Mouse (Mus musculus) stomach, embryonic 14.5 days (tissue): Measurements from ENCODE around the gene Gm47995. TPM values are rescaled to one million over a fixed set of nuclear protein-coding genes. Genes with fewer than 3 reads are reported as not detected.

ENCODE experiments used
- ATAC-seq: fragments of 200-750 bp; cut with Nextera tagmentation; 2 replicates; pipeline ENCODE4 v1.8.0; 2017; ENCODE audit warnings: low read depth, moderate TSS enrichment; ENCODE audit not compliant: insufficient number of reproducible peaks, insufficient read depth, low FRiP score
- H3K27ac ChIP-seq: fragments of 300-500 bp; sonication (generic); 2 replicates; pipeline ENCODE4 v1.5.1; 2014; ENCODE audit warnings: mild to moderate bottlenecking, low read length, moderate library complexity, mixed read lengths
- H3K27me3 ChIP-seq: fragments of 300-500 bp; sonication (generic); 2 replicates; pipeline ENCODE4 v1.6.1; 2014; ENCODE audit warnings: low read length, control low read depth, mixed read lengths; ENCODE audit not compliant: control insufficient read depth, insufficient read depth
- H3K36me3 ChIP-seq: fragments of 300-500 bp; sonication (generic); 2 replicates; pipeline ENCODE4 v1.6.1; 2014; ENCODE audit warnings: mild to moderate bottlenecking, control low read depth, low read length, moderate library complexity, mixed read lengths; ENCODE audit not compliant: control insufficient read depth, insufficient read depth
- H3K4me1 ChIP-seq: fragments of 300-500 bp; sonication (generic); 2 replicates; pipeline ENCODE4 v1.6.1; 2014; ENCODE audit warnings: low read length, control low read depth, mixed read lengths; ENCODE audit not compliant: control insufficient read depth, insufficient read depth
- H3K4me2 ChIP-seq: fragments of 300-500 bp; sonication (generic); replicated peaks from 2 replicates; pipeline ENCODE4 v1.6.1; 2014; ENCODE audit warnings: low read depth, low read length, control low read depth
- H3K4me3 ChIP-seq: fragments of 300-500 bp; sonication (generic); 2 replicates; pipeline ENCODE4 v1.5.1; 2014; ENCODE audit warnings: low read depth, low read length, control low read depth
- H3K9ac ChIP-seq: fragments of 300-500 bp; sonication (generic); replicated peaks from 2 replicates; pipeline ENCODE4 v1.6.1; 2014; ENCODE audit warnings: low read depth, mild to moderate bottlenecking, control low read depth, low read length, moderate library complexity, mixed read lengths
- H3K9me3 ChIP-seq: fragments of 300-500 bp; sonication (generic); 2 replicates; pipeline ENCODE4 v1.6.1; 2016; ENCODE audit warnings: low read depth, low read length, control low read depth; ENCODE audit not compliant: control insufficient read depth
- WGBS: fragments of 180-500 bp; shearing (Covaris S2); extraction: QIAGEN DNeasy Blood & Tissue Kit; methylation state at CpG from one replicate; pipeline ENCODE4 v1.1.7; 2014; 5-methylcytosine and 5-hydroxymethylcytosine counted together
- polyA plus RNA-seq: library from polyadenylated mRNA; unstranded; fragments of >200 nt; fragmentation: Nextera tagmentation; extraction: Ambion mirVana; gene quantifications from 2 replicates; pipeline ENCODE4 v1.2.1, GENCODE M21; 2014

Gene Gm47995
- polyA plus RNA-seq, 1 experiment from 2014 or later, result not detected

DNA sequence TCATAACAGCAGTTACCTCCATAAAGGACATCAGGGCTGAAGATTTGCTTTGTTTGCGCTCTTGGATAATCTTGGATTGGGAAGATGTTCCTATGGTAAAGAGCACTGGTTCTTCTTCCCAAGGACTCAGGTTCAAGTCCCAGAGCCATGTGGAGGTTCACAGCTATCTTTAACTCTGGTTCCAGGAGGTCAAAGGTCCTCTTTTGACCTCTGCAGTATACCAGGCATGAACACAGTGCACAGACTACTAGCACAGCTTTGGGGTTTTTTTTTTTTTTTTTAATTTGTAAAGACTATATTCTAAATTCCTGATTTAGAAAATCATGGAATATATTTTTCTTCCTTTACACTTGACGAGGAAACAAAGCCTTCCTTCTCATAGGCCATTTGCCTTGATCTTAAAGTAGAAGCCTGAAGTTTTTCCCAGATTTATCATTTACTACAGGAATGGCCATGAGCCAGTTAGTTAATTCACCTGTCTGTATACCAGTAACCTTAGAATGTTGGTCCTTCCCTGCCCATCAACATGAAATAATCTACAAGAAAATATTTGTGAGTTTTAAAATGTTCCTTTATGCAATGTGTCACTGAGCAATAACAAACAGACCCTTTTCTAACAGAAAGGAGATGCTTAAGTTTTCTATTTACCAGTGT, 39.3 kb upstream of the Gm47995 start:
- Histone ChIP-seq H3K36me3 (no peaks in the 10 kb centered on the region), H3K4me2 (no peak overlapping the region), H3K4me3 (no peak overlapping the region), H3K27ac (no peak overlapping the region), H3K9me3 (no peaks in the 10 kb centered on the region), H3K9ac (no peak overlapping the region), H3K4me1 (no peaks in the 10 kb centered on the region), H3K27me3 (no peaks in the 10 kb centered on the region)
- WGBS, result 81% methylated on average over 2 of the region's 2 CpGs
- ATAC-seq, result no peak

DNA sequence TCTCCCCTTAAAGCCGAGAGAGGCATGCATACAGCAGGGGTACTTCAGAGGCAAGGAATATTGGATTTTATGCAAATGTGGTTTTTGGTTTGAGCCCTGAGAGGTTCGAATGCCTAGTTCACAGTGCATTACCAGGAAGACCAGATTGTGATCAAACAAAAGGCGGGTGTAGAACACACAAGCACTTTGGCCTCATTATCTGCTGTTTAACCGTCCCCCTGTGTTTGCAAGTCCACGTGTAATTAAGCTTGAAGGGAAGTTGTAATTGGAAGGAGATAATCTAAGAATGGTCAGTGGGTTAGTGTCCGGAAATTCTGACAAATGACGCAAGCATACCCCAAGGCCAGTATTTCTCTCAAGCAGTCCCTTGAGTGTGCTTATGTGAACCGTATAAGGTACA, 32.2 kb upstream of the Gm47995 start:
- no peak overlapping the region for H3K4me2 ChIP-seq

DNA sequence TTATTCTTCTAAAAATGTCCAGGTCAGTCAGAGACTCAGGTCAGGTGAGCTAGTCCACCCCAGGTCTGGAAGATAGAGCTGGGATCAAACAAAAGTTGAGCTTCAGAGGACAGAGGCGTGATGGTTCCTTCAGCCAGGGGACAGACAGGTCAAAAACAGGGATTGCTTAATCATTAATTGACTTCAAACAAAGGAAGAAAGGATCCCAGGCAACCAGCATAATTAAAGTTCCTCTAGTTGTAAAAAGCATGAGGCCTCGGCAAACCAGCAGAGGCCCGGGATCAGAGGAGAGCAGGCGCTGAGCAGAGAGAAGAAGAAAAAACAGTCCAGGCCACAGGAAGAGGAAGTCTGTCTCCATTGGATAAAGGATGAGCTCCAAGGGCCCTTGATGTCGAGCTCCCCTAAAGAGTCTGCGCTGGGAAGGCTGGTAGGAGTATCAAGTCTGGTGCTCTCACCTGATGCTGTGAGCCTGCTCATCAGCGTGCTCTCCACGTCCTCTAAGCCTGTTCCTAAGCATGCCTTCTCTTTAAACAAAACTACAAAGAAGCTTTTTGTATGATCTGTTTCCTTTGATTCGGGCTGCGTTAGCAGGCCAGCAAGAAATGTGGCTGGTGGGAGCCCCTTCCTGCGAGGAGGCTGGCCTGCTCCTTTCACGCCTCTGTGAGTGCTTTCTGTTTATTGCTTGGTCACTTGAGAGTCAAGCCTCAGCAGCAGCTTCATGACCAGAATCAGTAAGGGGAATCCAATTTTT, 30.8 kb upstream of the Gm47995 start:
- H3K9me3 ChIP-seq, result no peaks in the 10 kb centered on the region
- WGBS, result 26% methylated on average over 12 of the region's 12 CpGs
- no peak overlapping the region for H3K4me3 ChIP-seq
- no peak overlapping the region for H3K4me2 ChIP-seq
- no peak for ATAC-seq
- 0 out of 2 replicates have a peak, but pooled peaks cover 4% of the 10 kb centered on the region for H3K4me1 ChIP-seq
- no peak overlapping the region for H3K9ac ChIP-seq
- H3K27ac ChIP-seq, result no peak overlapping the region
- H3K27me3 ChIP-seq, result no peaks in the 10 kb centered on the region
- H3K36me3 ChIP-seq, result no peaks in the 10 kb centered on the region

More for the DNA sequence above, 32.2 kb upstream of the Gm47995 start:
- Histone ChIP-seq H3K4me1 (0 out of 2 replicates have a peak, but pooled peaks cover 4% of the 10 kb centered on the region), H3K27me3 (no peaks in the 10 kb centered on the region), H3K27ac (no peak overlapping the region), H3K9me3 (no peaks in the 10 kb centered on the region), H3K36me3 (no peaks in the 10 kb centered on the region), H3K4me3 (no peak overlapping the region), H3K9ac (no peak overlapping the region)
- no peak for ATAC-seq
- 41% methylated on average over 8 of the region's 8 CpGs for WGBS

- H3K4me2 ChIP-seq, result no peak overlapping the region
- H3K9ac ChIP-seq, result no peak overlapping the region
- H3K4me3 ChIP-seq, result no peak overlapping the region
- whole genome bisulfite sequencing, result 66% methylated on average over 3 of the region's 3 CpGs
- H3K36me3 ChIP-seq, result no peaks in the 10 kb centered on the region
- 0 out of 2 replicates have a peak, but pooled peaks cover 4% of the 10 kb centered on the region for H3K4me1 ChIP-seq
- H3K27ac ChIP-seq, result no peak overlapping the region
- no peak for ATAC-seq
- H3K27me3 ChIP-seq, result no peaks in the 10 kb centered on the region
- H3K9me3 ChIP-seq, result no peaks in the 10 kb centered on the region
These were observed 29.6 kb upstream of the Gm47995 start for GRCm38 (mm10) chr1:151168637-151169036.

- no peaks in the 10 kb centered on the region for H3K27me3 ChIP-seq
- H3K9ac ChIP-seq, result no peak overlapping the region
- 0 out of 2 replicates have a peak, but pooled peaks cover 4% of the 10 kb centered on the region for H3K4me1 ChIP-seq
- H3K9me3 ChIP-seq, result no peaks in the 10 kb centered on the region
- H3K27ac ChIP-seq, result no peak overlapping the region
- no peak overlapping the region for H3K4me3 ChIP-seq
- 80% methylated on average over 2 of the region's 2 CpGs for WGBS
- H3K36me3 ChIP-seq, result no peaks in the 10 kb centered on the region
- no peak overlapping the region for H3K4me2 ChIP-seq
- ATAC-seq, result no peak
These were observed 26.4 kb upstream of the Gm47995 start for GRCm38 (mm10) chr1:151171572-151172461.

DNA sequence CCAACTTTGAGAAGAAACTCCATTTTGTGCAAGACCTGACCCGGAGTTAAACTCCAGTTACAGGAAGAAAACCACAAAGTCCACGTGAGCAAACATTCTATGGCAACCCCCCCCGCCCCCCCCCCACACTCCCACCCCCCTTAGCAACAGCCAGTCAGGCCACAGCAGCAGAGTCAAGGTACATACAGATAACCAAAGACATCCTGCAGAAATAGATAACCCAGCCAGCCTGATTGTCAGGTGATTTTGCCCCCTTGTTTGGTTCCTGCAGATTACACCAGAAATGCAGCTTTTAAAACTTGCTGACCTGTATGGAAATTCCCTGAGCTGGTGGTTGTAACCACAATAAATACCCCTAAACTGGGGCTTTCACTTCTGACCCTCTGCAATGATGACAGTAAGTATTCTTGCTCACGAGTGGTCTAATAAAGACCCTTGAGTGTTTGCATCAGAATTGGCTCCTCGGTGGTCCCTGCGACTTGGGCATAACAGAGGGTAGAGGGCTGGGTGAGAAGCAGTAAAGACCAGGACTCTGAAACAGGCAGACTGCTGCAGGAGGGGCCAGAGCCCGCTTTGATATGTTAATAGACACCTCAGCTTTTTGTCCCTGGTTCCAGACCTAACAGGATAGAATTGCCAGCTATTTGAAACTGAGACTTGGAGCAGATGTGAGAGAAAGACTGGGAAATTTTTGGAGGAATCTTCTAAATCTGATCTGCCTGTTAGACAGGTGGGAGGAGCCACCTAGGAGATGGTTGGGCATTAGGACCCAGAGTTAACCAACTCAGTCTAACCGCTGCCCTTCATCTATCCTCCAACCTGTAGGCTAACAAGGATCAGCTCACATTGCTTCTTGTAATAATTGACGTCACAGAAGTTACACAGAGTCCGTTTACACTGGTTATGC, 21.0 kb upstream of the Gm47995 start:
- no peak overlapping the region for H3K27ac ChIP-seq
- peak overlapping the region; percentile 33 for H3K4me2 ChIP-seq
- H3K9me3 ChIP-seq, result no peaks in the 10 kb centered on the region
- peak; percentile 91 for ATAC-seq
- no peaks in the 10 kb centered on the region for H3K4me1 ChIP-seq
- 13% methylated on average over 10 of the region's 10 CpGs for WGBS
- 0 out of 2 replicates have a peak overlapping the region, but pooled peaks have one; percentile 6 for H3K4me3 ChIP-seq
- no peaks in the 10 kb centered on the region for H3K27me3 ChIP-seq
- no peak overlapping the region for H3K9ac ChIP-seq
- H3K36me3 ChIP-seq, result no peaks in the 10 kb centered on the region

DNA sequence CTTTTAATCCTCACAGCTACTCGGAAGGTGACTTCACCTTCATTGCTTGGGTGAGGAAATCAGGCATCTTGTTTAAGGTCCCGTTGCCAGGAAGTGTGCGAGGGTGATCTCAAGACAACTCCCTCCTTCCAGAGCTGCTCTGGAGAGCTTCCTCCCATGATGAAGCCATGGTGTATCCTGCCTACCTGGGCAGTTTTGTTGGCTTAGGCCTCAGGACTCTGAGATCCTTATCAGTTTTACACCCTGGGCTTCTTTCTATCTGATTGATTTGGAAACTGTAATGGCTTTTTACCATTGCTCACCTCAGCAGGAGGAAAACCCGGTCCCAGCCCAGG, 20.3 kb upstream of the Gm47995 start:
- H3K27me3 ChIP-seq, result no peaks in the 10 kb centered on the region
- no peaks in the 10 kb centered on the region for H3K9me3 ChIP-seq
- H3K4me2 ChIP-seq, result peak overlapping the region; percentile 33
- 13% methylated on average over 4 of the region's 4 CpGs for WGBS
- no peak overlapping the region for H3K27ac ChIP-seq
- no peaks in the 10 kb centered on the region for H3K36me3 ChIP-seq
- no peak overlapping the region for H3K9ac ChIP-seq
- H3K4me1 ChIP-seq, result no peaks in the 10 kb centered on the region
- 0 out of 2 replicates have a peak overlapping the region, but pooled peaks have one; percentile 6 for H3K4me3 ChIP-seq
- ATAC-seq, result peak; percentile 10; the same call in 1 of the 2 replicates
